Mouse (Mus musculus) liver, embryonic 15.5 days (tissue): ENCODE measurements around the gene Ndufb6. TPM values are rescaled to one million over a fixed set of nuclear protein-coding genes. Genes with fewer than 3 reads are reported as not detected.
A peak's percentile ranks its signal among the peaks of the same experiment; 100 is the strongest.

Experiments used
- ATAC-seq: fragments of 200-750 bp; cut with Nextera tagmentation; 2 replicates; pipeline ENCODE4 v1.8.0; 2017; ENCODE audit warnings: moderate number of reproducible peaks, mild to moderate bottlenecking, moderate library complexity; ENCODE audit not compliant: insufficient read depth
- H3K27ac ChIP-seq: fragments of 300-500 bp; sonication (generic); replicated peaks from 2 replicates; pipeline ENCODE4 v1.5.1; 2015; ENCODE audit warnings: mild to moderate bottlenecking, inconsistent platforms
- H3K27me3 ChIP-seq: fragments of 300-500 bp; sonication (generic); 2 replicates; pipeline ENCODE4 v1.6.1; 2015; ENCODE audit warnings: mild to moderate bottlenecking, inconsistent platforms
- H3K36me3 ChIP-seq: fragments of 300-500 bp; sonication (generic); replicated peaks from 2 replicates; pipeline ENCODE4 v1.6.1; 2015; ENCODE audit warnings: moderate library complexity, mild to moderate bottlenecking, inconsistent platforms
- H3K4me1 ChIP-seq: fragments of 300-500 bp; sonication (generic); replicated peaks from 2 replicates; pipeline ENCODE4 v1.6.1; 2015; ENCODE audit warnings: inconsistent platforms
- H3K4me2 ChIP-seq: fragments of 300-500 bp; sonication (generic); 2 replicates; pipeline ENCODE4 v1.6.1; 2015; ENCODE audit warnings: moderate library complexity, mild to moderate bottlenecking, inconsistent platforms
- H3K4me3 ChIP-seq: fragments of 300-500 bp; sonication (generic); replicated peaks from 2 replicates; pipeline ENCODE4 v1.5.1; 2015; ENCODE audit warnings: mild to moderate bottlenecking, inconsistent platforms
- H3K9ac ChIP-seq: fragments of 300-500 bp; sonication (generic); 2 replicates; pipeline ENCODE4 v1.6.1; 2015; ENCODE audit warnings: moderate library complexity, mild to moderate bottlenecking, inconsistent platforms
- H3K9me3 ChIP-seq: fragments of 300-500 bp; sonication (generic); replicated peaks from 2 replicates; pipeline ENCODE4 v1.6.1; 2016; ENCODE audit warnings: inconsistent platforms
- WGBS: fragments of 180-500 bp; shearing (Covaris S2); methylation state at CpG from one replicate; pipeline ENCODE4 v1.1.7; 2015; ENCODE audit warnings: mixed read lengths; ENCODE audit not compliant: insufficient replicate concordance; 5-methylcytosine and 5-hydroxymethylcytosine counted together
- polyA plus RNA-seq: library from polyadenylated mRNA; unstranded; fragments of >200 nt; fragmentation: Nextera tagmentation; extraction: Ambion mirVana; gene quantifications from 2 replicates; pipeline ENCODE4 v1.2.1, GENCODE M21; 2015

The Ndufb6 gene
- polyA plus RNA-seq, 1 experiment from 2014 or later, result 155 TPM

DNA sequence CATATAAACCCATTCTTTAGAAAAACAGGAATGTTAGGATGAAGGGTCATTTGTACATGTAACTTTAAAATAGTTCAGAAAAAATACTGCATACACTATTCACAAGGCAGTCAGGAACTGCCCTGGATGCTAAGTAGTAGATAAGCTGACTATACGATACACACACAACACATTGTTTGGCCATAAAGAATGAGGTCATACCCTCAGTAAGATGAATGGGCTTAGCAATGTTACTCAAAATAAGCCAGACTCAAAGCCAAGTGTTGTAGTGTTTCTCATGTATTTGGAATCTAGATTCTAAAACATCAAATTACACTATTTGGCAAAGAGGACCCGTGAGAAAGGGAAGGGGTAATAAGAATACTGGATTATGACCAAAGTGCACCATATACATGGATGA, 25.5 kb downstream of the Ndufb6 start:
- ATAC-seq, result no peak
- H3K27ac ChIP-seq, result no peak overlapping the region
- no peaks in the 10 kb centered on the region for H3K27me3 ChIP-seq
- no peaks in the 10 kb centered on the region for H3K9me3 ChIP-seq
- H3K36me3 ChIP-seq, result no peaks in the 10 kb centered on the region
- no peaks in the 10 kb centered on the region for H3K4me1 ChIP-seq
- no peak overlapping the region for H3K4me2 ChIP-seq
- 66% methylated on average over 2 of the region's 2 CpGs for WGBS
- H3K9ac ChIP-seq, result no peak overlapping the region
- H3K4me3 ChIP-seq, result no peak overlapping the region

- no peak for ATAC-seq
- no peak overlapping the region for H3K27ac ChIP-seq
- no peaks in the 10 kb centered on the region for H3K4me1 ChIP-seq
- H3K27me3 ChIP-seq, result no peaks in the 10 kb centered on the region
- H3K9me3 ChIP-seq, result no peaks in the 10 kb centered on the region
- no peak overlapping the region for H3K4me3 ChIP-seq
- no peak overlapping the region for H3K4me2 ChIP-seq
- no peaks in the 10 kb centered on the region for H3K36me3 ChIP-seq
- no peak overlapping the region for H3K9ac ChIP-seq
- WGBS, result 72% methylated on average over 5 of the region's 5 CpGs
These were observed 28.2 kb downstream of the Ndufb6 start for GRCm38 (mm10) chr4:40250984-40251383.

DNA sequence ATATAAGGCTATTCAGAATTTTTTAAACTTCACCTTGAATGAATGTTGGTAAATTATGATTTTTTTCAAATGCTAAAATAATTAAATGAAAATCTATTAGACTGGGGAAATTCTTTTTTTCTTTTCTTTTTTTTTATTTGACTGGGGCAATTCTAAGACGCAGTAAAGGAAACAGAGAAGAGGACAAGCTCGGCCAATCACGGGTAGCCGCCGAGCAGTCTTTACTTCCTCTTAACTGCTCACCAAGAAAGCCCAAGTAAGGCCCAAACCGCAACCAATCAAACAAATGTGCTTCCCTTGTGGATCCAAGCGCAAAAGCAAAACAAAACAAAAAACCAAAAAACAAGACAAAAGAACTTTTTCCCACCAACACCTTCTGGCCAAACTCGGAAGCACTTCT, 35.2 kb downstream of the Ndufb6 start:
- Histone ChIP-seq H3K9me3 (no peaks in the 10 kb centered on the region), H3K27ac (no peak overlapping the region), H3K27me3 (no peaks in the 10 kb centered on the region), H3K9ac (no peak overlapping the region), H3K4me2 (no peak overlapping the region), H3K4me1 (peaks cover 6% of the 10 kb centered on the region), H3K4me3 (no peak overlapping the region), H3K36me3 (no peaks in the 10 kb centered on the region)
- no peak for ATAC-seq
- WGBS, result 31% methylated on average over 8 of the region's 8 CpGs

DNA sequence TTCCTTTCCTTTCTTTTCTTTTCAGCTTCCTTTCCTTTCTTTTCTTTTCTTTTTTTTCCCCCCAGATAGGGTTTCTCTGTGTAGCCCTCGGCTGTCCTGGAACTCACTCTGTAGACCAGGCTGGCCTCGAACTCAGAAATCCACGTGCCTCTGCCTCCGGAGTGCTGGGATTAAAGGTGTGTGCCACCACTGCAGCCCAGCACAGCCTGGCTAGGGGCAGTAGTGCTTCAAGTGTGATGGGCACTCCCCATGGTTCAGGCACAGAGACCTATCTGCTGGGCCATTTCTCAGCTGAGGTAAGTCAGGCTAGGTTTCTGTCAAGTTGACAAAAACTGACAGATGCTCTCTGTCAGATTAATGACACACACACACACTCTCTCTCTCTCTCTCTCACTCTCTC, 36.2 kb downstream of the Ndufb6 start:
- no peak overlapping the region for H3K4me2 ChIP-seq
- 71% methylated on average over 4 of the region's 4 CpGs for WGBS
- no peak overlapping the region for H3K27ac ChIP-seq
- no peak overlapping the region for H3K9ac ChIP-seq
- no peak overlapping the region for H3K4me3 ChIP-seq
- H3K36me3 ChIP-seq, result no peaks in the 10 kb centered on the region
- H3K4me1 ChIP-seq, result peaks cover 14% of the 10 kb centered on the region
- H3K9me3 ChIP-seq, result no peaks in the 10 kb centered on the region
- no peak for ATAC-seq
- no peaks in the 10 kb centered on the region for H3K27me3 ChIP-seq

GRCm38 (mm10) chr4:40241928-40242327, 37.3 kb downstream of the Ndufb6 start:
- no peak overlapping the region for H3K27ac ChIP-seq
- H3K36me3 ChIP-seq, result no peaks in the 10 kb centered on the region
- no peak overlapping the region for H3K4me2 ChIP-seq
- peaks cover 14% of the 10 kb centered on the region for H3K4me1 ChIP-seq
- no peaks in the 10 kb centered on the region for H3K27me3 ChIP-seq
- ATAC-seq, result no peak
- no peaks in the 10 kb centered on the region for H3K9me3 ChIP-seq
- no peak overlapping the region for H3K9ac ChIP-seq
- H3K4me3 ChIP-seq, result no peak overlapping the region
- 44% methylated on average over 6 of the region's 6 CpGs for WGBS

- peak; percentile 19; the same call in 1 of the 2 replicates for ATAC-seq
- WGBS, result 36% methylated on average over 5 of the region's 5 CpGs
- no peaks in the 10 kb centered on the region for H3K27me3 ChIP-seq
- no peak overlapping the region for H3K9ac ChIP-seq
- H3K4me2 ChIP-seq, result peak overlapping the region; percentile 76
- H3K4me1 ChIP-seq, result peaks cover 14% of the 10 kb centered on the region
- H3K27ac ChIP-seq, result no peak overlapping the region
- no peaks in the 10 kb centered on the region for H3K36me3 ChIP-seq
- H3K4me3 ChIP-seq, result peak overlapping the region; percentile 67
- H3K9me3 ChIP-seq, result no peaks in the 10 kb centered on the region
These were observed 38.9 kb downstream of the Ndufb6 start for GRCm38 (mm10) chr4:40240272-40240744.

GRCm38 (mm10) chr4:40239409-40240271, 39.6 kb downstream of the Ndufb6 start, which contains the start of gene Ddx58:
Gene Ddx58, minus strand, starts transcription at chr4:40239828.
- Histone ChIP-seq H3K4me1 (peaks cover 14% of the 10 kb centered on the region), H3K9ac (peak within 1 kb of the TSS; percentile 36), H3K27ac (peak within 1 kb of the TSS; percentile 48), H3K4me3 (peak within 1 kb of the TSS; percentile 67), H3K4me2 (peak within 1 kb of the TSS; percentile 76), H3K9me3 (no peaks in the 10 kb centered on the region), H3K36me3 (no peaks in the 10 kb centered on the region), H3K27me3 (no peaks in the 10 kb centered on the region)
- WGBS, result 3% methylated on average over 35 of the region's 35 CpGs
- ATAC-seq, result peak; percentile 61; the same call in 1 of the 2 replicates

- Histone ChIP-seq H3K4me2 (peak overlapping the region; percentile 76), H3K36me3 (no peaks in the 10 kb centered on the region), H3K4me1 (peaks cover 14% of the 10 kb centered on the region), H3K27me3 (no peaks in the 10 kb centered on the region), H3K9me3 (no peaks in the 10 kb centered on the region), H3K27ac (peak overlapping the region; percentile 48), H3K4me3 (peak overlapping the region; percentile 67), H3K9ac (peak overlapping the region; percentile 36)
- WGBS, result 3% methylated on average over 17 of the region's 17 CpGs
- peak; percentile 49 for ATAC-seq
These were observed 40.5 kb downstream of the Ndufb6 start for GRCm38 (mm10) chr4:40238483-40239408.

- no peaks in the 10 kb centered on the region for H3K27me3 ChIP-seq
- H3K4me2 ChIP-seq, result no peak overlapping the region
- H3K4me1 ChIP-seq, result peaks cover 14% of the 10 kb centered on the region
- ATAC-seq, result no peak
- H3K27ac ChIP-seq, result no peak overlapping the region
- no peaks in the 10 kb centered on the region for H3K36me3 ChIP-seq
- no peak overlapping the region for H3K9ac ChIP-seq
- H3K4me3 ChIP-seq, result no peak overlapping the region
- no peaks in the 10 kb centered on the region for H3K9me3 ChIP-seq
- WGBS, result 66% methylated on average over 4 of the region's 4 CpGs
These were observed 42.4 kb downstream of the Ndufb6 start for GRCm38 (mm10) chr4:40236829-40237228.

DNA sequence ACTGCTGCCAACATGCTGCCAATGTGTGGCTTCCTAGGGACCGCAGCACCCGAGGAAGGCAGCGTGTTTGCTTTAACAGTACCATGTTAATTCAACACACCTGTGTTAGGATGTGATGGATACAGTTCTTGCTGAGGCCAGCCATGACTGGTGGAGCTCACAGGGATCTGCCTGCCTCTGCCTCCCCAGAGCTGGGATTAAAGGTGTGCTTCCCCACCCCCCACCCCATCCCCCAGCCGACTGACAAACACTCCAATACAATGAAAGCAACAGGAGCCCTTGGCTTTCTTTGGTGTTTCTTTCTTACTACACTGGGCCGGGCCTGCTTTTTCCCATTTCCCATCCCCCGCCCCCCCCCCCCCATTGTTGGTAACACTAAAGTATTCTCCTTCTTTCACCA, 45.0 kb downstream of the Ndufb6 start:
- Histone ChIP-seq H3K4me2 (no peak overlapping the region), H3K9ac (no peak overlapping the region), H3K4me1 (peaks cover 10% of the 10 kb centered on the region), H3K27me3 (no peaks in the 10 kb centered on the region), H3K27ac (no peak overlapping the region), H3K4me3 (no peak overlapping the region), H3K9me3 (no peaks in the 10 kb centered on the region), H3K36me3 (no peaks in the 10 kb centered on the region)
- 70% methylated on average over 6 of the region's 6 CpGs for WGBS
- ATAC-seq, result no peak
